Mouse (Mus musculus): ENCODE measurements around the gene Foxk1. TPM values are rescaled to one million over a fixed set of nuclear protein-coding genes. Genes with fewer than 3 reads are reported as not detected.

The Foxk1 gene
- polyA plus RNA-seq (2015; fragmentation: Nextera tagmentation; extraction: Ambion mirVana), result 3.5 and 3.7 TPM in 2 replicates

DNA sequence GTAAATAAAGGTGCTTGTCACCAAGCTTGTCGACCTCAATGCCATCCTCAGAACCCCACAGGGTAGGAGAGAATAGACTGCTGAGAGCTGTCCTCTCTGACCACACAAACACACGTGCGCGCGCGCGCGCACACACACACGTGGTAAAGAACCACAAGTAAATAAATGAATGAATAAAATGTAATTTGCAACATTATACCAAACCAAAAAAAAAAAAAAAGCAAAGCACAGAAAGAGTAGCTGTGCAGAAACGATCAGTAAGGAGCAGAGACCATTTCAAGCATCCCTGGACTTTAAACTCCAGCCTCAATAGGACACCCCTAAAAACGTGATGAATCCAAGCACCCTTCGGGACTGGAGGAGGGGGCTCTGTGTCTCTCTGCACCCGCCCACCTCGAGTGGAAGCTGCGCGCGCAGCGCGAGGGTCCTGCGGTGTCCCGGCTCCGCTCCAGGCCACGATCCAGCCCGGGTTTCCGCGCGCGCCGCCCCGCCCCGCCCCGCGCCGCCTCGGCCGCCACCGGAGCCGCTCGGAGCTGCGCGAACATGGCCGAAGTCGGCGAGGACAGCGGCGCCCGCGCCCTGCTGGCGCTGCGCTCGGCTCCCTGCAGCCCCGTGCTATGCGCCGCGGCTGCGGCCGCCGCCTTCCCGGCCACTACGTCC lies at the start of gene Foxk1:
Gene Foxk1, plus strand, starts transcription at position 517 of the 660 bp plus-strand sequence.
- Histone ChIP-seq H3K27me3 (ENCODE audit: control insufficient read depth, insufficient read depth, low read length) (no peaks in the 10 kb centered on the region), H3K4me2 (ENCODE audit: low read depth, low read length) (peak within 1 kb of the TSS; percentile 77), H3K36me3 (ENCODE audit: control insufficient read depth, insufficient read depth, low read length) (no peaks in the 10 kb centered on the region), H3K4me1 (ENCODE audit: control insufficient read depth, insufficient read depth, low read length) (peaks cover 39% of the 10 kb centered on the region), H3K4me3 (replicated peaks; ENCODE audit: low read length) (peak within 1 kb of the TSS; percentile 90), H3K9ac (ENCODE audit: low read length) (peak within 1 kb of the TSS; percentile 98), H3K9me3 (replicated peaks; ENCODE audit: control insufficient read depth, low read length) (no peaks in the 10 kb centered on the region), H3K27ac (ENCODE audit: low read length) (peak within 1 kb of the TSS; percentile 87)
- WGBS, result under 1% methylated on average over 54 of the region's 60 CpGs
- ATAC-seq (ENCODE audit: insufficient read depth, low FRiP score), result peak; percentile 87

DNA sequence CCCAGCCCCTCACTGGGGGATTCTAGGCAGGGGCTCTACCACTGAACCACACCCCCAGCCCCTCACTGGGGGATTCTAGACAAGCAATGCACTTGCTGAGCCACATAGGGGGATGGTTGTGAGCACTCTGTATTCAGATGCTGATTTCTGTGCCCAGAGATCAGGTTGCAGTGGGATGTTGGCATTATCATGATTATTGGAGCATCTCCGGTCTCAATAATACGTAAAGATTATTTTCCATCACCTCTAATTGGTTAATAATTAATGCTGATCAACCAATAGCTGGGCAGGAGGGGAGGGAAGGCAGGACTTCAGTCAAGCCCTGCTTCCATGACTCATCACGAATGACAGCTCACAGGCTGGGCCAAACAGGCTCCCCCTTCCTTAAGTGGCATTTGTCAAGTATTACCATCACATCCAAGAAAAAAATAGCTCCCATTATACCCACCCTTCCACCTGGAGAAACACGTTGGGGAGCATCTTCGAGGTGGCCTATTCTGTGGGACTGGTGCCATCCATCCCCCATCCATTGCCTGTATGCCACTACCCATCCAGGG lies 48.9 kb upstream of the Foxk1 start:
- no peak overlapping the region for H3K4me2 ChIP-seq (ENCODE audit: low read depth, low read length)
- H3K4me1 ChIP-seq (ENCODE audit: control insufficient read depth, insufficient read depth, low read length), result no peaks in the 10 kb centered on the region
- H3K27ac ChIP-seq (ENCODE audit: low read length), result no peak overlapping the region
- 86% methylated on average over 5 of the region's 5 CpGs for WGBS
- no peaks in the 10 kb centered on the region for H3K27me3 ChIP-seq (ENCODE audit: control insufficient read depth, insufficient read depth, low read length)
- ATAC-seq (ENCODE audit: insufficient read depth, low FRiP score), result no peak
- no peak overlapping the region for H3K4me3 ChIP-seq (replicated peaks; ENCODE audit: low read length)
- no peak overlapping the region for H3K9ac ChIP-seq (ENCODE audit: low read length)
- H3K36me3 ChIP-seq (ENCODE audit: control insufficient read depth, insufficient read depth, low read length), result no peaks in the 10 kb centered on the region
- H3K9me3 ChIP-seq (replicated peaks; ENCODE audit: control insufficient read depth, low read length), result no peaks in the 10 kb centered on the region

GRCm38 (mm10) chr5:142355144-142355543 lies 46.2 kb upstream of the Foxk1 start:
- no peaks in the 10 kb centered on the region for H3K36me3 ChIP-seq (ENCODE audit: control insufficient read depth, insufficient read depth, low read length)
- H3K4me3 ChIP-seq (replicated peaks; ENCODE audit: low read length), result no peak overlapping the region
- no peak for ATAC-seq (ENCODE audit: insufficient read depth, low FRiP score)
- H3K27ac ChIP-seq (ENCODE audit: low read length), result no peak overlapping the region
- no peaks in the 10 kb centered on the region for H3K9me3 ChIP-seq (replicated peaks; ENCODE audit: control insufficient read depth, low read length)
- H3K27me3 ChIP-seq (ENCODE audit: control insufficient read depth, insufficient read depth, low read length), result no peaks in the 10 kb centered on the region
- whole genome bisulfite sequencing, result 87% methylated on average over 3 of the region's 3 CpGs
- H3K9ac ChIP-seq (ENCODE audit: low read length), result no peak overlapping the region
- no peak overlapping the region for H3K4me2 ChIP-seq (ENCODE audit: low read depth, low read length)
- H3K4me1 ChIP-seq (ENCODE audit: control insufficient read depth, insufficient read depth, low read length), result no peaks in the 10 kb centered on the region

DNA sequence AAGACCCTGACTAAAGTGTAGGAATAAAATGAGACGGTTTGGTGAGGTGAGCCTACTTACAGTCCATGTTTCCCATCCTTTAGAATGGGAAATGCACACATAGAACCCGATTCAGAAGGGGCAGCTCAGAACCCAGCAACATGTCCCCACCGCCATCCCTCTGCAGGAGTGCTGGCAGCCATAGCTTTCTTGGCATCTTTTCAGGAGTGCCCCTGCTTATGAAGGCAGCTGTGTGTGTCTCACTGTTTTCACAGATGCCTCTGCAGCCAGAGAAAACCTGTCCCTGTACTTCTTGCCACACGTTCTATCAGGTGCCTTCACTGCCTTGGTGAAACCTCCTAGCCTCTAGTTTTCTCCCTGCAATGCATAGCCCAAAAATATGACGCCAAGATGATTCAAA lies 40.1 kb upstream of the Foxk1 start:
- ATAC-seq (ENCODE audit: insufficient read depth, low FRiP score), result no peak
- H3K4me1 ChIP-seq (ENCODE audit: control insufficient read depth, insufficient read depth, low read length), result no peaks in the 10 kb centered on the region
- no peak overlapping the region for H3K27ac ChIP-seq (ENCODE audit: low read length)
- H3K36me3 ChIP-seq (ENCODE audit: control insufficient read depth, insufficient read depth, low read length), result no peaks in the 10 kb centered on the region
- WGBS, result 55% methylated on average over 5 of the region's 5 CpGs
- H3K4me3 ChIP-seq (replicated peaks; ENCODE audit: low read length), result no peak overlapping the region
- no peak overlapping the region for H3K4me2 ChIP-seq (ENCODE audit: low read depth, low read length)
- H3K27me3 ChIP-seq (ENCODE audit: control insufficient read depth, insufficient read depth, low read length), result no peaks in the 10 kb centered on the region
- H3K9ac ChIP-seq (ENCODE audit: low read length), result no peak overlapping the region
- no peaks in the 10 kb centered on the region for H3K9me3 ChIP-seq (replicated peaks; ENCODE audit: control insufficient read depth, low read length)

DNA sequence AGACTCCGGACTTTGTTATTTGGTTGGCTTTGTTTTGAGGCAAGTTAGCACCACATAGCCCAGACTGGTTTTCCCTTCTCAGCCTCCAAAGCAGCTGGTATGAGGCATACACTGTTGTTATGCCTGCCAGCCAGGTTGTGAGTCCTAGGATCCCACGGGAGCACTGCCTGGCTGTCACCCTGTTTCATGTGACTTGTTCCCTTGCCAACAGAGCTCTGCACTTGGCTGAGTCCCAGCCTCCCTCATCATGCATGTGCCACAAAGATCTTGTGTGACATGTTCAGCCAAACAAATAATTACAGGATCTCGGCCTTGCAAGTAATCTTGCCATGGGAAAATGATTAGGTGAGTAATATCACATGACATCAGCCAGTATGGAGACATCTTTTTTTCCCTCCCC lies 38.4 kb upstream of the Foxk1 start:
- H3K4me1 ChIP-seq (ENCODE audit: control insufficient read depth, insufficient read depth, low read length), result peaks cover 5% of the 10 kb centered on the region; the same call in 1 of the 2 replicates
- no peak overlapping the region for H3K27ac ChIP-seq (ENCODE audit: low read length)
- H3K9ac ChIP-seq (ENCODE audit: low read length), result no peak overlapping the region
- H3K36me3 ChIP-seq (ENCODE audit: control insufficient read depth, insufficient read depth, low read length), result no peaks in the 10 kb centered on the region
- 70% methylated on average over 3 of the region's 3 CpGs for WGBS
- H3K27me3 ChIP-seq (ENCODE audit: control insufficient read depth, insufficient read depth, low read length), result no peaks in the 10 kb centered on the region
- no peaks in the 10 kb centered on the region for H3K9me3 ChIP-seq (replicated peaks; ENCODE audit: control insufficient read depth, low read length)
- no peak overlapping the region for H3K4me3 ChIP-seq (replicated peaks; ENCODE audit: low read length)
- no peak overlapping the region for H3K4me2 ChIP-seq (ENCODE audit: low read depth, low read length)
- no peak for ATAC-seq (ENCODE audit: insufficient read depth, low FRiP score)

DNA sequence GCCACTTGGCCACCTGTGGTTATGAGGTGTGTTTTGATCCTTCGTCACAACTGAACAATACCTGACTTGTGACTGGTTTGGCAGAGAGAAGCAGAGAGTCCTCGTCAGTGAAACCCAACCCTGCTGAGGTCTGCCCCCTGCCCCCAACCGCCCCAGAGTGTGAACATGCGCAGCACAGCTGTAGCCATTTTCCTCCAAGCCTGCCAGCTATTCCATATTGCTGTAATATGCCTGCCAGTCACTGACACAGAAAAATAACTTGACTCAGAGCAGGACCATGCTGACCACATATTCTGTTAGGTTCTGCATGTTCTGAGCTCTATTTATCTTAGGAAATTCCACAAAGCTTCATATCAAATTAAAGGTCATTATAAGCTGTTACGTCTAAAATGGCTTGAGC lies 37.2 kb upstream of the Foxk1 start:
- Histone ChIP-seq H3K9me3 (replicated peaks; ENCODE audit: control insufficient read depth, low read length) (no peaks in the 10 kb centered on the region), H3K27me3 (ENCODE audit: control insufficient read depth, insufficient read depth, low read length) (no peaks in the 10 kb centered on the region), H3K9ac (ENCODE audit: low read length) (no peak overlapping the region), H3K4me2 (ENCODE audit: low read depth, low read length) (no peak overlapping the region), H3K4me1 (ENCODE audit: control insufficient read depth, insufficient read depth, low read length) (peaks cover 13% of the 10 kb centered on the region), H3K4me3 (replicated peaks; ENCODE audit: low read length) (no peak overlapping the region), H3K36me3 (ENCODE audit: control insufficient read depth, insufficient read depth, low read length) (no peaks in the 10 kb centered on the region), H3K27ac (ENCODE audit: low read length) (no peak overlapping the region)
- 52% methylated on average over 5 of the region's 5 CpGs for WGBS
- ATAC-seq (ENCODE audit: insufficient read depth, low FRiP score), result no peak

DNA sequence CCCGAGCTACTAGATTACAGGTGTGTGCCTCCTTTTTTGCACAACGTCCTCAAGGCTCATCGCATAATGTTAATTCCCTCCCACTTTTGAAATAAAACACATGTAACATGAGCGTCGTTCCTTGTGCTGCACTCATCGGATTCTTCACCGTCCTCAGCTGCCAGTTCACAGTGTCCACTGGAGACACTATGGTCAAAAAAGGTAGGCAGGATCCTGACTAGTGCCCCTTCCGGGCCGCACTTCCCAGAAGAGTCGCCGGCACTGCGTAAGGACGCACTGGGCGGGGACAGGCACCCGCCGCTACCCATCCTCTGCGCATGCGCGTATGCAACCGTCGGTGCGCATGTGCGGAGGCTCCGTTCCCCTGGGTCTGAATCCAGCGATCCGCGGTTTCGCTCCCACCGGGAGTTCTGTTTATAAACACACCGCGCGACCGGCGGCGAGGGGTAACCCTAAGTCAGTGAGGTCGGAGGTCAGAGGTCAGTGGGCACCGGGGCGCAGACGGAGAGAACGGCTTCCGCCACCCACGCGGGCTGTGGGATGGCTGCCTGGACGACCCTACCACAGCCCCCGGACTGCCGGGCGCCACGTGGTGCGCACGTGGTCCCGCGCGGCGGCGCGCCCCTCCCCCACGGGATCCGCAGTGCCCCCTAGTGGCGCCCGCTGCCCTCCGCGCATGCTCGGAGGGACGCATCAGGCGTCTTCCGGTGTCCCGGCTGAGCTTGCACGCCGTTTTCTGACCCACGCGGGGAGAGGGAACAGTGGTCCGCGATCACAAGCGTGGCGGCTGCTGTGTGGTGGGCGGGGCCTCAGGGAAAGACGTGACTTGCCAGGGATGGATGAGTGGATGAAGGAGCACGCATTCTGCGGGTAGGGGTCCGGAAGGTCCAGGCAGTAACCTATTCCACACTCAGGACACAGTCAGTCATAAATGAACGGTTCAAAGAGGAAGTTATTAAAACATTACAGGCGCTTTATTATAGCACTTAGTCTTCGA lies 33.9 kb upstream of the Foxk1 start:
- H3K4me2 ChIP-seq (ENCODE audit: low read depth, low read length), result peak overlapping the region; percentile 74
- ATAC-seq (ENCODE audit: insufficient read depth, low FRiP score), result peak; percentile 93
- H3K4me3 ChIP-seq (replicated peaks; ENCODE audit: low read length), result peak overlapping the region; percentile 54
- H3K27ac ChIP-seq (ENCODE audit: low read length), result peak overlapping the region; percentile 47
- H3K9ac ChIP-seq (ENCODE audit: low read length), result peak overlapping the region; percentile 74
- H3K27me3 ChIP-seq (ENCODE audit: control insufficient read depth, insufficient read depth, low read length), result no peaks in the 10 kb centered on the region
- under 1% methylated on average over 83 of the region's 83 CpGs for WGBS
- no peaks in the 10 kb centered on the region for H3K9me3 ChIP-seq (replicated peaks; ENCODE audit: control insufficient read depth, low read length)
- H3K4me1 ChIP-seq (ENCODE audit: control insufficient read depth, insufficient read depth, low read length), result peaks cover 19% of the 10 kb centered on the region
- H3K36me3 ChIP-seq (ENCODE audit: control insufficient read depth, insufficient read depth, low read length), result no peaks in the 10 kb centered on the region

DNA sequence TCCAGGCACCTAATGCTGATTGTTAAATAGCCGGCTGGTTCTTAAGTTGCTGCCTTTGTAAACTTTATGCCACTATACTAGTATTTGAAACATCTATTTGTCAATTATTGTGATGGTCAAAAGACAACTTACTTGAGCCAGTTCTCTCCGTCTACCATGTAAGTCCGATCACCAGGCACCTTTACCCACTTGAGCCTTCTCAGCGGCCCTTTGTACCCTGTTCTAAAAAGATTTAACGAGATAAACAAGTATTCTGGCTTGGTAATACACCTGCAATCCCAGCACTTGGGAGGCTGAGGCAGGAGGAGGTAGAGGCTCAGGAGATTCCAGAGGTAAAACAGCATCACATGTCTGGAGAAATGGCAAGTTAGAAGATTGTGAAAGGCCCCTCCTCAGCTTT lies 33.2 kb upstream of the Foxk1 start:
- WGBS, result 51% methylated on average over 5 of the region's 5 CpGs
- Histone ChIP-seq H3K4me3 (replicated peaks; ENCODE audit: low read length) (peak overlapping the region; percentile 54), H3K27ac (ENCODE audit: low read length) (peak overlapping the region; percentile 47), H3K27me3 (ENCODE audit: control insufficient read depth, insufficient read depth, low read length) (no peaks in the 10 kb centered on the region), H3K9me3 (replicated peaks; ENCODE audit: control insufficient read depth, low read length) (no peaks in the 10 kb centered on the region), H3K4me1 (ENCODE audit: control insufficient read depth, insufficient read depth, low read length) (peaks cover 19% of the 10 kb centered on the region), H3K4me2 (ENCODE audit: low read depth, low read length) (peak overlapping the region; percentile 74), H3K9ac (ENCODE audit: low read length) (peak overlapping the region; percentile 74), H3K36me3 (ENCODE audit: control insufficient read depth, insufficient read depth, low read length) (no peaks in the 10 kb centered on the region)
- no peak for ATAC-seq (ENCODE audit: insufficient read depth, low FRiP score)
